Mouse (Mus musculus) intestine, embryonic 15.5 days (tissue): ENCODE measurements around the gene Il10. TPM values are rescaled to one million over a fixed set of nuclear protein-coding genes. Genes with fewer than 3 reads are reported as not detected.

Experiments used
- ATAC-seq: fragments of 200-750 bp; cut with Nextera tagmentation; 2 replicates; pipeline ENCODE4 v1.8.0; 2017; ENCODE audit warnings: moderate TSS enrichment, moderate library complexity
- H3K27ac ChIP-seq: fragments of 300-500 bp; sonication (generic); 2 replicates; pipeline ENCODE4 v1.5.1; 2015; ENCODE audit warnings: mild to moderate bottlenecking, inconsistent platforms
- H3K27me3 ChIP-seq: fragments of 300-500 bp; sonication (generic); replicated peaks from 2 replicates; pipeline ENCODE4 v1.6.1; 2015; ENCODE audit warnings: inconsistent platforms
- H3K36me3 ChIP-seq: fragments of 300-500 bp; sonication (generic); 2 replicates; pipeline ENCODE4 v1.6.1; 2015; ENCODE audit warnings: inconsistent platforms
- H3K4me1 ChIP-seq: fragments of 300-500 bp; sonication (generic); replicated peaks from 2 replicates; pipeline ENCODE4 v1.6.1; 2015; ENCODE audit warnings: inconsistent platforms
- H3K4me2 ChIP-seq: fragments of 300-500 bp; sonication (generic); replicated peaks from 2 replicates; pipeline ENCODE4 v1.6.1; 2015; ENCODE audit warnings: mild to moderate bottlenecking, inconsistent platforms
- H3K4me3 ChIP-seq: fragments of 300-500 bp; sonication (generic); replicated peaks from 2 replicates; pipeline ENCODE4 v1.5.1; 2015; ENCODE audit warnings: inconsistent platforms
- H3K9ac ChIP-seq: fragments of 300-500 bp; sonication (generic); 2 replicates; pipeline ENCODE4 v1.6.1; 2015; ENCODE audit warnings: inconsistent platforms
- H3K9me3 ChIP-seq: fragments of 300-500 bp; sonication (generic); 2 replicates; pipeline ENCODE4 v1.6.1; 2016; ENCODE audit warnings: inconsistent platforms
- WGBS: fragments of 180-500 bp; shearing (Covaris S2); methylation state at CpG from one replicate; pipeline ENCODE4 v1.1.7; 2015; 5-methylcytosine and 5-hydroxymethylcytosine counted together
- polyA plus RNA-seq: library from polyadenylated mRNA; unstranded; fragments of >200 nt; fragmentation: Nextera tagmentation; extraction: Ambion mirVana; gene quantifications from 2 replicates; pipeline ENCODE4 v1.2.1, GENCODE M21; 2015

The Il10 gene
- polyA plus RNA-seq, 1 experiment from 2014 or later = not detected

DNA sequence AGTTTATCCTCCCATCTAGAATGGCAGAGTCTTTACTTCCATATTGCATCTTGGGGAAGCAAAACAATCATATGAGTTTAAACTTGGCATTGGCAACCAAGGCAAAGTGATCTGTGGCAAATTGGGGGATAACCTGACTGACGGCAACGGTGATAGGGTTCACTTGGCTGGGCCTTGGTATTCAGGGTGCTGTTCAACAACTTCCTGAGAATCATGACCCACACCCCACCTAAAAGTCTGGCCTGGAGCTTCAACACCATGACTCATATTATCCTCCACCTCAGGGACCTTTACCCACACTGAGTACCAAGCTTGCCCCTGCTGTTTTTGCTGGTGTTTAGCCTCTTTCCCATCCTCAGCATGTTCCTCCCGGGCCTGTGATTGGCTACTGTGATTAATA is 19.3 kb upstream of the Il10 start:
- no peak overlapping the region for H3K9ac ChIP-seq
- H3K4me2 ChIP-seq = no peak overlapping the region
- 84% methylated on average over 3 of the region's 3 CpGs for WGBS
- no peak for ATAC-seq
- H3K36me3 ChIP-seq = no peaks in the 10 kb centered on the region
- H3K4me1 ChIP-seq = no peaks in the 10 kb centered on the region
- no peak overlapping the region for H3K27ac ChIP-seq
- no peak overlapping the region for H3K4me3 ChIP-seq
- H3K9me3 ChIP-seq = no peaks in the 10 kb centered on the region
- H3K27me3 ChIP-seq = no peaks in the 10 kb centered on the region

DNA sequence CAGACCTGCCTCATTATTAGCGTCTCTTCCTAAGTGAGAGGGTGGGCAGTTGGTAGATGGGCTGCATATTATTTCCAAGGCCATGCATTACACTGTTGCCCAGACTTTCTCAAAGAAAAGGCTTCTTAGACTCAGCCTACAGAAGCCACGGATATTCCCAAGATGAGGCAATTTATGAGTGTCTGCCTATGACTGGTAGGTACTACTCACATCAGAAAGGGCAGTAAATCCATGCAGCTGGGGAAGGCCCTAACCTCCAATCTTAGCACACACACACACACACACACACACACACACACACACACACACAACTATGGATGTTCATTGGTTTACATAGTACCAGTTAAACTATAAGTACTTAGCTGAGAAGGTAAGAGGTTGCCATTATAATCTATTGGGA is 17.1 kb upstream of the Il10 start:
- ATAC-seq = no peak
- H3K27me3 ChIP-seq = no peaks in the 10 kb centered on the region
- H3K9me3 ChIP-seq = no peaks in the 10 kb centered on the region
- H3K4me2 ChIP-seq = no peak overlapping the region
- 86% methylated on average over 2 of the region's 2 CpGs for WGBS
- H3K9ac ChIP-seq = no peak overlapping the region
- no peaks in the 10 kb centered on the region for H3K36me3 ChIP-seq
- no peak overlapping the region for H3K27ac ChIP-seq
- H3K4me1 ChIP-seq = no peaks in the 10 kb centered on the region
- H3K4me3 ChIP-seq = no peak overlapping the region

DNA sequence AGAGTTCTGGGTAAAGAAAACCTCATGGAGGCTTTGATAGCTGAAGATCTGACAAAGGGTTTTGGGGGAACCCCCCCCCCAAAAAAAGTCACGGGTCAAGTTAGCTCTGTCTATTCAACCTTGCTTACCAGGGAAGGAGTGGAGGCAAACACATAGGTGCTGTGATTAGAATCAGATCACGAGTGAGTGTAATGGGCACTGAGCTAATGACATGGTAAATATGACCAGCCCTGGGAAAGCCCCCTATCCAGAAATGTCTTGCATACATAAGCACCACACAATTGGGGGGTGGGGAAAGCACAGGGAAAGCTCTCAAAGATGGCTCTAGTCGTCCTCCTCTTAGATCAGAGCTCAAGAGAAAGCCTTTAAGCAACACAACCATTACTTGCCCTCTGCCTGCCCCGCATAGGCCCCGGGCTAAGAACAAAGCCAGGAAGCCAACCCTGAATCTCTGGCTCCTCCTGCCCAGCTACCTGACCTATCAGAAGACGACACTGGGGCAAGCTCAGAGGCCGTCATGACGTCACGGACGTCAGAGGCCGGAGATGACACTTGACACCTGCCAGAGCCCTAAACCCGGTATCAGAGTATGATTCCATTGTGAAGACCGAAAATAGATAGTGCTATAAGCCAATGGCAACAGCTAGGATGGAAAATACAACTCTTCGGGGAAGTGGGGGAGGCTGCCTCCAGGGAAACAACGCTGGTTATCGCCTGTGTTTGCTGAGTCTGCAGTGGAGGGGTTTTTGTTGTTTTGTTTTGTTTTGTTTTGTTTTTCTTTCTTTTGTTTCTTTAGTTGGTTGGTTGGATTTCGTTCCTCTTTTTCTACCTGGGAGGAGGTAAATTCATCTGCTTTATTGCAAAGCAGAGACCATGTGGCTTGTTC is 16.4 kb upstream of the Il10 start:
- Histone ChIP-seq H3K27me3 (no peaks in the 10 kb centered on the region), H3K4me1 (no peaks in the 10 kb centered on the region), H3K4me2 (no peak overlapping the region), H3K9me3 (no peaks in the 10 kb centered on the region), H3K9ac (no peak overlapping the region), H3K4me3 (no peak overlapping the region), H3K27ac (no peak overlapping the region), H3K36me3 (no peaks in the 10 kb centered on the region)
- WGBS = 62% methylated on average over 17 of the region's 17 CpGs
- no peak for ATAC-seq

DNA sequence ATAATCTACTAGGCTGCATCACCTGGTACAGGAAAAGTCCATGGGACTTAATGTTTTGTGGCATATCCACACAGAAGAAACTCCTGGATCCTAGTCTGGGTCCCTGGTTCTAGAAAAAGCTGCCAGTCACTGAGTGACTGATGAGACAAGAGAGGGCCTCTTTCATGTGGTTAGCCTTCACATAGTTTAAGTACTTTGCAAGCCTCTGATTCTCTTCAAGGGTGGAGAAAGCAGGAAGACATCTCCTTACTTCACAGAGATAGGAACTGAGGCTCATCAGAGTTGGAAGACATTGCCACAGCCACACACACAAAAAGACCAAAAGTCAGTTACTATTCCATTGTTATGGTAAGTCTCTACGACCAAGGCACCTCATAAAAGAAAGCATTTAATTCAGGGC is 13.6 kb upstream of the Il10 start:
- 79% methylated on average over 1 of the region's 1 CpGs for WGBS
- no peak overlapping the region for H3K9ac ChIP-seq
- H3K4me2 ChIP-seq = no peak overlapping the region
- no peak overlapping the region for H3K4me3 ChIP-seq
- H3K27ac ChIP-seq = no peak overlapping the region
- H3K9me3 ChIP-seq = no peaks in the 10 kb centered on the region
- 0 out of 2 replicates have a peak, but pooled peaks cover 3% of the 10 kb centered on the region for H3K4me1 ChIP-seq
- no peak for ATAC-seq
- H3K36me3 ChIP-seq = no peaks in the 10 kb centered on the region
- no peaks in the 10 kb centered on the region for H3K27me3 ChIP-seq

DNA sequence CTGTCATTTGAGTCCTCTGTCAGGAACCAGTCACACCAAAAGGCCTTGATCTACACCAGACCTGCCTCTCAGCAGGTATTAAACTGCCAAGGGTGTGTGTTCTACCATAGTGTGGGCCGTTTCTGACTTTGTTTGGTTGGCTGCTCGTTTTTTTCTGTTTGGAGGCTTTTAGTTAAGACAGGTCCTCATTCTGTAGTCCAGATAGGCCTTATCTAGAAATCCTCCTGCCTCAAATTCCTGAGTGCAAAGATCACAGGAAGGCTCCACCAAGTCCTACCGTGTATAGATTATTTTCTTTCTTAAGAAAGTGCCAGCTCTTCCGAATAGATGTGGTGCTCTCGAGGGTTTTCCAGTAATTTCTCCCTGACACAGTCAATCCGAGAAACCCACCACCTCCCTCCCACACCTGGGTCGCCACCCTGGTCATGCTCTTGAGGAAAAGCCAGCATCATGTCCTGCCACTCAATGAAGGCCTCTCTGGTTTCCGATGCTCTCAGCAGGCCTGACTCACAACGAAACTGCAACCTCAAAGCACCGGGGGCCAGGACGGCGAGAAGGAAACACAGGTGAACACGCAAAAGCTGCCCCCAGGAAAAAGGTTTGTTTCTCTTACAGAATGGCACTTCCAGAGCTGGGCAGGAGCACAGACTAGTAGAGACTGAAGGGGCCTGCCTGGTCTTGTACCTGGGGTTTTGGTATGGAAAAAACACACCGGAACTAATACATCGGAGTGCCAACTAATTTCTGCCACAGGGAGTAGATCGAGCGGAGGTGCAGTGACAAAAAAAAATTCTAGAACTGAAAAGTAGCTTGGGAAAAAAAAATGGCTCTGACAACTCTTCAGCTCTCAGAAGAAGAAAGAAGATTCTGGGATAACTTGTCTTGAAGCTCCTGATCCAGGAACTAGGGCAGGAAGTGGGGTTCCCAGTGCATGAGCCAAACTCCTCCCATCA is 9.2 kb upstream of the Il10 start:
- ATAC-seq = no peak
- Histone ChIP-seq H3K27ac (no peak overlapping the region), H3K36me3 (no peaks in the 10 kb centered on the region), H3K4me1 (0 out of 2 replicates have a peak, but pooled peaks cover 3% of the 10 kb centered on the region), H3K4me3 (no peak overlapping the region), H3K27me3 (no peaks in the 10 kb centered on the region), H3K4me2 (no peak overlapping the region), H3K9me3 (no peaks in the 10 kb centered on the region), H3K9ac (no peak overlapping the region)
- WGBS = 72% methylated on average over 17 of the region's 17 CpGs

DNA sequence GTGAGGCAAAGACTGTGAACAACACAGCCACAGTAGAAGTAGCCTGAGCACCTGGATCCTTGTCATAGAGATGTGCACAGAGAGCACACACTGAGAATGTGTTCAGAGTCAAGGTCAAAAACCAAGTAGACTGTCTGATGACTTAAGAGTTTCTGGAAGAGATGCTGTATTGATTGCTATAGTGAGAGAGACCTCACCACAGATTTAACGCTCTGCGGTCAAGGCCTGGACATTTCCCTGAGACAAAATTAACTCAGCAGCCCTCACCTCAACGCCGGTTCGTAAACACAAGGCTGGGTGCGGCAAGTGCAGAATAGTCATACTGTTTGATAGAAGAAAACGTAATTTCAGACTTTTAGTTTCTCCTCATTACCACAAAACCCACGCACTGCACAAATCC is 7.2 kb upstream of the Il10 start:
- no peaks in the 10 kb centered on the region for H3K36me3 ChIP-seq
- no peak overlapping the region for H3K4me2 ChIP-seq
- H3K4me3 ChIP-seq = no peak overlapping the region
- WGBS = 88% methylated on average over 8 of the region's 8 CpGs
- no peaks in the 10 kb centered on the region for H3K9me3 ChIP-seq
- no peak overlapping the region for H3K9ac ChIP-seq
- no peaks in the 10 kb centered on the region for H3K27me3 ChIP-seq
- no peak overlapping the region for H3K27ac ChIP-seq
- H3K4me1 ChIP-seq = 0 out of 2 replicates have a peak, but pooled peaks cover 3% of the 10 kb centered on the region
- no peak for ATAC-seq

DNA sequence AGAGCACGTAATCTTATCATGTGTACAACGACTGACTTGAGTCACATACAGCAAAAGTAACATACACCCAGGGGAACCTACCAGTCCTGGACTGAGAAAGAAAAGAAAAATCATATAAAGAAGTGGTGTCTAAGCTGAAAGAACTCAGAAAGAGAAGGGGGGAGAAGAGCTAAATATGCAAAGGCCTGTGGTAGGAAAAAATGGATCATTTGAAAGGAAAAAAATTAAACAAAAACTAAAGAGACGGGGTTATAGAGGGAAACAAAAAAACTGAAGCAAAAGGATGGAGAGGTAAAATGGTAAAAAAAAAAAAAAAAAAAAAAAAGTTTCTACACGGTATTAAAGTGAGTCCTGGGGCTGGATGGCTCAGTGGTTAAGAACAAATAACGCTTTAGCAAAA is 5.7 kb upstream of the Il10 start:
- Histone ChIP-seq H3K27ac (no peak overlapping the region), H3K4me3 (no peak overlapping the region), H3K4me2 (no peak overlapping the region), H3K9ac (no peak overlapping the region), H3K9me3 (no peaks in the 10 kb centered on the region), H3K4me1 (0 out of 2 replicates have a peak, but pooled peaks cover 3% of the 10 kb centered on the region), H3K36me3 (no peaks in the 10 kb centered on the region), H3K27me3 (no peaks in the 10 kb centered on the region)
- ATAC-seq = no peak
- WGBS = 83% methylated on average over 5 of the region's 5 CpGs

DNA sequence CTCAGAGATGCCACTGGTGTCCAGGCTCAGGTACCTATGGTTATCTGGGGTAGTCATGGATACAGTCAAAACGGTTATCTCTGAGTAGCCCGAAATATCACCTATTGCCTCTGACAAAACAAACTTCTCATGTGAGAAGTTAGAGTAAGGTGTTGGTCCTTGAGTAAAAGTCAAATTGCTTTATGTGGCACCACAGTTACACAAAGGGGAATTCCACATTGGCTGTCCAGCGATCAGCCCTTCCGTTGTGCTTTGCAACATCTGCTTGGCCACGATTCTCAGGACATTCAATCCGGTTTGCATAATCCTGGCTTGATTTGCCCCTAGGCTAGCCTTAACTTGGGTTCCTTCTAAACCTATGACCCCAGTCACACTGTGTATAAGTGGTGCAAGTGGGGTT is 4.4 kb upstream of the Il10 start:
- Histone ChIP-seq H3K4me3 (no peak overlapping the region), H3K36me3 (no peaks in the 10 kb centered on the region), H3K9me3 (no peaks in the 10 kb centered on the region), H3K4me2 (no peak overlapping the region), H3K27ac (no peak overlapping the region), H3K4me1 (0 out of 2 replicates have a peak, but pooled peaks cover 3% of the 10 kb centered on the region), H3K27me3 (no peaks in the 10 kb centered on the region), H3K9ac (no peak overlapping the region)
- WGBS = 89% methylated on average over 6 of the region's 6 CpGs
- ATAC-seq = no peak

DNA sequence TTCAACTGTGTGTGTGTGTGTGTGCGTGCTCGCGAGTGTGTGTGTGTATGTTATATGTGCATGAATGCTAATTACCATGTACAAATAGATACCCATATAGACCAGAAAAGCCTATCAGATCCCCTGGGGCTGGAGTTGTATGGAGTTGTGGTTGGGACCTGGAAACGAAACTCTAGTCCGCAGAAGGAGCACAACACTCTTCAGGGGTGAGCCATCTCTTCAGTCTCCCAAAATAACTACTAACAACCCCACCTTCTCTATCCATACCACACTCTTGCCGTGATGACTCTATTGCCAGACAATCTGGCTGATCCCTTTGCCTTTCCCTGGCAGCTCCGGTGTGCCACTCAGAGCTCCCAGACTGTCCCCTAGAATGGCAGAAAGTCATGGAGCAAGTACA is 3.8 kb upstream of the Il10 start:
- 93% methylated on average over 7 of the region's 7 CpGs for WGBS
- H3K9ac ChIP-seq = no peak overlapping the region
- H3K36me3 ChIP-seq = no peaks in the 10 kb centered on the region
- H3K9me3 ChIP-seq = no peaks in the 10 kb centered on the region
- H3K27ac ChIP-seq = no peak overlapping the region
- no peak overlapping the region for H3K4me3 ChIP-seq
- no peak overlapping the region for H3K4me2 ChIP-seq
- H3K27me3 ChIP-seq = no peaks in the 10 kb centered on the region
- no peak for ATAC-seq
- no peaks in the 10 kb centered on the region for H3K4me1 ChIP-seq

DNA sequence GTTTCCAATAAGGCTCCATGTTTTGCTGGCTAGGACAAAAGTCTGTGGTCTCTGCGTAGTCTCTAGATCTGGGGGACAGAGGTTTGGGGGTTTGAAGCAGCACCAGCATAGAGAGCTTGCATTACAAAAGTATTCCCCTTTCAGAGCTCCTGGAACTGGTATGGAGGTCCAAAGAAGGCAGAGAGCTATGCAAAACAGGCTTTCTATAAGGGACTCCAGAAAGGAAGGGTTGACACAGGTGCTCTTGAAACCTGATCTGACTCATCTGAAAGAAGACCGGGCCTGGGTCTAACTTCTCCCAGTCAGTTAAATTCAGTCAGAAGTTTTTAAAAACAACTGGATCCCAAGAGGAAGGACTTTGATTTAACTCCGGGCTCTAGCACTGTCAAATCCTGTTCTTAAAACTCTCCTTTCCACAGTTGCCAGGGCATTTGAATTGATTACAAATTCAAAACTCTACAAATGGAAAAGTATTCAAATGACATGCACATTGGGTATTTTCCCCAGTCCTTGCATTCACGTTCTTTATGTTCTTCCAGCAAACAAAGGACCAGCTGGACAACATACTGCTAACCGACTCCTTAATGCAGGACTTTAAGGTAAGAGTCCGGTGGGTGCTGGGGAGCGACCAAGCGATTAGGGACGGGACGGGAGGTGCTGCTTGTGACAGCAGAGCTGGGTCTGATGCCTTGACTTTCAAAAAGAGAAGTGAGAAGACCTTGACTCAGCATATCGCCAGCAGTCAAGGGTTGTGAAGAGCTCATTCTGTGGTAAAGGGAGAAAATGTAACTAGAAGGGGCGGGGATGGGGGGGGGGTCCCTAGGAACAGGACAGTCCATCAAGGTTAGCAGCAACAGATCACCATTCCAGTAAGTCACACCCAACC is 1.0 kb downstream of the Il10 start:
- H3K4me3 ChIP-seq = no peak overlapping the region
- ATAC-seq = no peak
- H3K36me3 ChIP-seq = no peaks in the 10 kb centered on the region
- no peak overlapping the region for H3K4me2 ChIP-seq
- H3K9me3 ChIP-seq = no peaks in the 10 kb centered on the region
- 0 out of 2 replicates have a peak, but pooled peaks cover 2% of the 10 kb centered on the region for H3K4me1 ChIP-seq
- no peak overlapping the region for H3K9ac ChIP-seq
- WGBS = 59% methylated on average over 12 of the region's 12 CpGs
- H3K27me3 ChIP-seq = no peaks in the 10 kb centered on the region
- H3K27ac ChIP-seq = no peak overlapping the region

DNA sequence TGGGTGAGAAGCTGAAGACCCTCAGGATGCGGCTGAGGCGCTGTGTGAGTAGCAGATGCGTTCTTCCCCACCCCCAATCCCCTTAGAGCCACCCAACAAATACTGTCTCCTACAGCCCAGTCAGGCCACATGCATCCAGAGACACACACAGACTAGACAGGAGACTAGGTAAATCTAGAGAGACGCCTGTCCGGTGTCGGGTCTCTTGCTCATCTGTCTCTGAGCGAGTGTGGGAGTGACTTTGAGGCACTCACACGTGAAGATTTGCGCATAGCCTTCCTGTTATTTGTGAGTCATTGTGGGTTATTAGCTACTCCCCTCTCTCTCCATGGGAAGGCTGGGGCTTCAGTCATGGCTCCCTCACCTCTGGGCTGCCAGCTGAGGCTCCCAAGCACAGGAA is 1.8 kb downstream of the Il10 start:
- Histone ChIP-seq H3K4me2 (no peak overlapping the region), H3K9ac (no peak overlapping the region), H3K4me1 (0 out of 2 replicates have a peak, but pooled peaks cover 2% of the 10 kb centered on the region), H3K4me3 (no peak overlapping the region), H3K27me3 (no peaks in the 10 kb centered on the region), H3K27ac (no peak overlapping the region), H3K9me3 (no peaks in the 10 kb centered on the region), H3K36me3 (no peaks in the 10 kb centered on the region)
- 70% methylated on average over 9 of the region's 9 CpGs for WGBS
- no peak for ATAC-seq
